Mouse (Mus musculus) layer of hippocampus, postnatal 36 days (tissue): ENCODE measurements around the gene Fem1a. TPM values are rescaled to one million over a fixed set of nuclear protein-coding genes. Genes with fewer than 3 reads are reported as not detected.

ENCODE experiments used
- DNase-seq, 2 experiments: peaks; one replicate each; pipeline ENCODE4 v3.0.0; 2022
- total RNA-seq, 2 experiments: library from RNA; stranded (reverse); gene quantifications; 2 replicates each; pipeline ENCODE4 v1.2.3; 2021

Gene Fem1a
- 10 to 100 TPM; 34.3 to 35.7 TPM for total RNA-seq

DNA sequence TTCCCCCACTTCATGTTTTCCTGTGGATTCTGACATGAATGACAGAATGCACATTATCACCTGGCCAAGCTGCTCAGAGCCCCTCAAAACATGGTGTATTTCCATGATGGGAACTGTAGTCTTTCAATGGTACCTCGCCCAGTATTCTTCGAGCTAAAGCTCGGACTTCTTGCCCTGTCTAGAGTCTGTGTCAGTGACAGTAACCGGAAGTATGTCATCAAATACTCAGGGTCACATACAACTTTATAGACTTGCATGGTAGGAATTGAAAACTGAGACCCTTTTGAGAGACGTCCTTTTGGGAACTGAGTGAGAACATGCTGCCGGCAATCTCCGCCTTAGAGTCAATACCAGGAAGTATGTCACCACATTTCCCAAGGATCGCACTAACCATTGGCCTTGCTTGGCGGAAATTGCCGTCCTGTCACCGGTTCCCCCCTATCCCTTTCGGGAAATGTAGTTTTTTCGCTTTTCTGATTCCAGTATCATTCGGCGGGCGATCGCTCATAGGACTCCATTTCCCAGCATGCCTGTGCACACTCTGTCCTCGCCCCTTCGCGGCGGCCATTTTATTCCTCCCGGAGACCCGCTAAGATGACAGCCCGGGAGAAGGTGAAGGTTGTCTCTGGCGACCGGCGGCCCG lies at the start of gene Fem1a:
Gene Fem1a, plus strand, starts transcription at position 572 of the 643 bp plus-strand sequence.
- DNase-seq = peak; percentile 94

GRCm38 (mm10) chr17:56206986-56207674 lies 49.5 kb upstream of the Fem1a start:
- DNase-seq = no peak

GRCm38 (mm10) chr17:56207963-56208530 lies 48.6 kb upstream of the Fem1a start:
- no peak for DNase-seq

DNA sequence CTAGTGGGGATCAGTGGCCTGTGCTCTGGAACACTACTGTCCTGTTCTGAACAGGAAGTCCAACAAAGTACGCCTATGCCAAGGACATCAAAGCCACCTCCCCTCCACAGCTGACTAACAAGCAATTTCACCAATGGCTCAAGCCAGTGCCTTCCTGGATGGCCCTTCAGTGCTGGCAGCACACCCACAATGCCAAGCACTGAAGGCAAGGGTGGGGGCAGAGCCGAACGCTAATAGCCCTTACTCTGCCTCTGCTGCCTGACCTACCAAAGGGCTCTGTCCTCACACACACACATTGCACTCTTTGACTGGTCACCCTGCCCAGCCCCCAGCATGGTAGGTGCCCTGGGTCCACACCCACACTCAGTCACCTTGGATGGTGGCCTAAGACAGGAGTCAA lies 47.8 kb upstream of the Fem1a start:
- DNase-seq = no peak

- no peak for DNase-seq
These were observed 45.5 kb upstream of the Fem1a start for GRCm38 (mm10) chr17:56211090-56211489.

DNA sequence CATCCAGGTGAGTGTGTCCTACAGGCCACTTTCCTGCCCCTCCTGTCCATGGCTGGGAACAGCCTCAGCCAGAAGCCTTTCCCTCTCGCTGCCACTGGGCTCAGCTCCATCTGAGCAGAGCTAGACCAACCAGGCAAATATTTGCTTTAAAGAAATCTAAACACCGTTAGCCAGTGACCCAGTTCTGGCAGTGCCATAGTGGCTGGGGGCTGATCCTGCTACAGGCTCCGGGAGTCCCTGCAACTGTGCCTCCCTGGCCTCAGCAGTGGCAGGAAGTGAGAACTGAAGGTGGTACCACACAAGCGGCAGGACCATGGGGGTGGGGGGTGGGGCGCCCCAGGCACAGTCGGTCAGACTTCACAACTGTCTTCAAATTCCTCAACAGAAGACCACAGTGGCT lies 43.9 kb upstream of the Fem1a start:
- no peak for DNase-seq

- DNase-seq = no peak
These were observed 42.4 kb upstream of the Fem1a start for GRCm38 (mm10) chr17:56214229-56214628.

DNA sequence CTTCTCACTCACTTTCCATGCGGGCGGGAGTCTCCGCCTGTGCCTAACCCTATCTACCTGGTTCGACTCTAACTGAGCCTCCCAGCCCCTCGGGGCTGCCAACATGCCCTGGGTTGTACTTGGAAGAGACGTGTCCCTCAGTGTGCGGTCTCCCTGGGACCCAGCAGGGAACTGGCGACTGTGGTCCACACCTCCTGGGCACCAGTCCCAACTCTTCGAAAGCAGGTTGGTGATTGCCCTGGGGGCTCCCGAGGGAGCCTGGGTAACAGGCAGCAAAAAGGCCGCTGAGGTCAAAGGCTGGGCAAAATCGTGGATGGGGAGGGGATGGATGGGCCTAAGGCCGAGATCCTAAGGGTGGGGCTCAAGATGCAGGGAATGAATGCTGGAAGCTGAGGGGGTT lies 38.9 kb upstream of the Fem1a start:
- no peak for DNase-seq

GRCm38 (mm10) chr17:56218377-56219191 lies 38.0 kb upstream of the Fem1a start, which contains the start of gene Dpp9:
Gene Dpp9 (minus strand): TSS chr17:56218905.
- peak; percentile 89 for DNase-seq

DNA sequence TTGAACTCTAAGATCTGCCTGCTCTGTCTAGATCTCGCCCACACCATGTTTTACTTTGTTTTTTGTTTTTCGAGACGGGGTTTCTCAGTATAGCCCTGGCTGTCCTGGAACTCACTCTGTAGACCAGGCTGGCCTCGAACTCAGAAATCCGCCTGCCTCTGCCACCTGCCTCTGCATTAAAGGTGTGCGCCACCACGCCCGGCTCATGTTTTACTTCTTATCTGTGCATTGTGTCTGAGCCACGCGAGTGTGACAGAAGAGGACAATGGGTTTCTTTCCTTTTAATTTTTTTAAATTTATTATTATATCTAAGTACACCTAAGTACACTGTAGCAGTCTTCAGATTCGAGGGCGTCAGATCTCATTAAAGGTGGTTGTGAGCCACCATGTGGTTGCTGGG lies 37.4 kb upstream of the Fem1a start:
- DNase-seq = no peak

DNA sequence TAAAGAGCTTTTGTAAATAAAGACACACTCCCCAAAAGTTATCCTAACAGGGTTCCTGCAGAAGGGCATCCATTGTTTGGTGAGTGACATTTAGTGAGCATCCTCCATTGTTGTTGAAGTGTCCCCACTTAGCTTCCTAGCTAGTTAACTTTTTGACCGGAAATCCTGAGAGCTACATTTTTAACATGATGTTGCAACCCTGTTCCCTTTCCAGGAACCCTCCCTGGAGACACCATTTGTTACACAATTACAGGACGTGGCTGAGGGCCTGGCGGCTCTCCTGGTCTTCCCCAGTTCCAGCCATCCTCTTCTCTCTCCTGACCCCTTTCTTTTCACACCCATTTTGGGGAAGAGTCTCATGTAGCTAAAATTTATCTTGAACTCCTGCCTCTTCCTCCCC lies 36.8 kb upstream of the Fem1a start:
- DNase-seq = no peak

- DNase-seq = no peak
These were observed 31.7 kb upstream of the Fem1a start for GRCm38 (mm10) chr17:56224916-56225315.

DNA sequence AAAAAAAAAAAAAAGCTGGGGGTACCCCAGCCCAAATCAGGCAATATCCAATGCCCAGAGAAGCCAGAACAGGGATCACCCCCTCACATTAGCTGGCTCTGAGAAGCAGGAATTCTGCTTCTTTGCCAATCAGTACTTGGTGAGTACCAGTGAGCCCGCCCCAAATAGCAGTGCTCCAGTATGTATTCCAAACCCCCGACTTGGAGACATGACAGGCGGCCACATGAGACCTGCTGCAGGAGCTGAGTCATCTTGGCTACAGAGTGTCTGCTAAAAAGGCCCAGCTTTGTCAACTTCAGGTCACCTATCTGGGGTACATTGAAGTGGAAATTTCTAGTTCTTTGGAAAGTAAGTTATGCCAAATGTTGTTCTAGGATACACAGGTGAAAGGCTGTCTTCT lies 30.0 kb upstream of the Fem1a start:
- DNase-seq = no peak

DNA sequence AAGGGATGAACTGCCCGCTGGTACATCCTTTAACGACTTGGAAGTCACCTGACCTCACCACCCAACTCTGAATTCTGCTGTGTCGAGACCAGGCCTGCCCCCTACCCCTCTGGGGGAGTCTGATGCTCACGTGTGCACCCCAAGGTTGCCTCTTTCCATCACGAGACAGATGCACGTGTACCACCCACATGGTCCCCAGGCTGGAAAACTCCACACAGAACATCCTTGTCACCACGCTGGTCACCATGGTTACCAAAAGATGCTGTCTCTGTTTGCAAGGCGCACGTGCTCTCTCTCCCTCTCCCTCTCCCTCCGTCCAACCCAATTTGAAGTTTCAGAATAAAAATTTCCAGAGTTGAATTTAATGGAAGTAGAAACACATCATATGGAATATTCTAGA lies 26.7 kb upstream of the Fem1a start:
- peak; percentile 73 to 77 for DNase-seq

- DNase-seq = no peak
These were observed 23.2 kb upstream of the Fem1a start for GRCm38 (mm10) chr17:56233389-56233788.

GRCm38 (mm10) chr17:56233818-56234469 lies 22.7 kb upstream of the Fem1a start:
- DNase-seq = peak; percentile 85 to 89

DNA sequence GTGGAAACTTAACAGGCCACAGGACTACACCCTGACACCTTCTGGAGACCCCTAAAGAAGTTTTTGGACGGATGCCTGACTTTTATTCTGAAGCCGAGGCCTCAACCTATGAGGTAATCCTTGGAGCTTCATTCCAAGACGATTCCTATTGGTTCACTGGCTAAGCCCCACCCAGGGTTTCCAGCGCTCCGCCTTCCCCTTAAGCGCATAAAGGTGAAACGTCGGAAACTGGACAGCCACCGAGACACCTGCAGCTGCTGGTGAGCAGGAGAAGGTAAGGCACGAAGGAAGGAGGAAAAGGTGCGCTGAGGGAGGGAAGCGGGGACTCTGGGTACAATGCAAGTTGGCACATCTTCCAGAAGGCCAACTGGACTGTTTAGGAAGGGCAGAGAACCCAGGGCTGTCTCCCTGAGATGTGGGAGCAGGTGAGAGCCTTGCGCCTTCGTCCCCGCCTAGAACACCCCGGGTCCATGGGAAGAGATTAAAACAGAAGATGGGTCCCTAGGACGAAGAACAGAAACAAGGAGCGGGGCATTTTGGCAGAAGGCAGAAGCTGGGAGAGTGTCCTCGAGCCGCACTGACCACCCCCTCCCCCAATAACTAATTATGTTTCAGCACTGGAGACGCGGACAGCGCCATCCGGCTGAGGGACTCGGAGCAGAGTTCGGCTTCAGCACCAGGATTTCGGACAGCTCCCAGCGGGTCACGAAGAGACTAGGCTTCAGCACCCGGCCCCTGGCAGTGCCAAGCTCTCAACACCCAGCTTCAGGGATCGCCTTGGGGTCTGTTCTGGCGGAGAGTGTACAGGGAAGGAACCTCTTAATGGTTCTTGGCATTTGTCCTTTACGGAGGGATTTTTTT lies 14.8 kb upstream of the Fem1a start:
- peak; percentile 70 to 71 for DNase-seq

GRCm38 (mm10) chr17:56245608-56246007 lies 11.0 kb upstream of the Fem1a start:
- DNase-seq = no peak

DNA sequence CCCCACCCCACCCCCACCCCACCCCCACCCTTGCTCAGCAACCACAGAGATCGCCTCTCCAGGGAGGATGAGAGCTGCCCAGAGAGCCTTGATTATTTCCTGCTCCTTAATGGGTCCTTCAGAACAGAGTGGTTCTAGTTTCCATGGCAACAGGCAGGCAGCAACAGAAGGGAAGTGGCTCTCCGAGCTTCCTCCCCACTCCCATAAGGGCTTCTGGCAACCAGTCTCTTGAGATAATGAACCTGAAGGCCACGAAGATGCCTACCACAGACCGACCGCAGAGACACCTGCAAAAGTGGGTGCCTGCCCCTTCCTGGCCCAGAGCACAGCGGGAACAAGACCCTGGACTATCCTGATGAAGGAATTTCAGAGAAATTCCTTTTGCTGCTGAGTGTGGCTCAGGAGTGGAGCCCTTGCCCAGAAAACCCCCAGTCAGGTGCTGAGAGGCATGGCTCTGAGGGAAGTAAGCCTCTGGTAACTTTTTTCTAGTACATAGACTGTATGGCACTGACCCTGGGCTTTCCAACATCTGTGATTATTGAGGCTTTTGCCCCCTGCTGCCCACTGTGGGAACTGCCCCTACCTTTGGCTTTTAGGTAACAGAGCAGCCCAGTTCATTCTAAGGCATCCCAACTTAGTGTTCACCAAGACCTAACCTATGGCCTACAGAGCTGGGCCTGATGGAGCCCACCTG lies 5.3 kb upstream of the Fem1a start:
- peak in 1 of 2 experiments; percentile 60 for DNase-seq

DNA sequence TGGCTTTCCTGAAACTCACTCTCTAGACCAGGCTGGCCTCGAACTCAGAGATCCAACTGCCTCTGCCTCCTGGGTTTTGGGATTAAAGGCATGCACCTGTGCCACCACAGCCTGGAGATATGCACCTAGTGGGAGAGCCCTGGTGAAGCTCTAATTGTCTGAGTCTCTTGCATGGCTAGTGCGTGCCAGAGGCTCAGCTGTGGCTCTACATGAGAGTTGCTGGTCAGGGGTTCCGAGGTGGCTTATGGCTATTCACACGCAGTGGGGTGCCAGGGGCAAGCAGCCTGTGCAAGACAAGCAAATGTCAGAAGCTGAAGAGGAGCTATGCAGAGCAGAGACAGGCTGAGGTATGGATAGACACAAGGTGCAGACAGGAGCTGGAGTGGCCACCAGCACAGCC lies 1.9 kb upstream of the Fem1a start:
- DNase-seq = no peak

DNA sequence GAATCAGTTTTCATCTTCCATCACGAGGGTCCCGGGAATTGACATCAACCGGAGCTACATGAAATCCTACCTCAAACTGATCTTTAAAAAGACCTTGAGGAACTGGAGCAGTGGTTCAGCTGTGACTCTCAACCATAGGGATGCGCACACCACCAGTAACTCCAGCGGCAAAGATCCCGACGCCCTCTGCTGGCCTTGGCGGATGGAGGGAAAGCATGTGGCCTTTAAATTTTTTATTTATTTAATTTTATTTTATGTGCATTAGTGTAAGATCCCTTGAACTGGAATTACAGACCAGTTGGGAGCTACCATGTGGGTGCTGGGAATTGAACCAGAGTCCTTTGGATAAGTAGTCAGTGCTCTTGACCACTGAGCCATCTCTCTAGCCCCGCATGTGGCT lies 1.2 kb upstream of the Fem1a start:
- peak; percentile 47 to 66 for DNase-seq
